Mouse (Mus musculus) splenic B cell, adult 2 months (primary cell): ENCODE results near the gene Tmem132d.
"Not testable (repeated sequence)": the region's sequence is repeated elsewhere in the genome, so short reads cannot be mapped to it uniquely, and the experiment has no call there.

Experiments
- DNase-seq: peaks from one replicate; pipeline ENCODE4 v3.0.0-alpha.2; 2011; ENCODE audit warnings: low read depth, low spot score
- H3K27me3 ChIP-seq: 2 replicates; pipeline ENCODE4 v1.6.1; 2012; ENCODE audit warnings: mild to moderate bottlenecking, low read length, moderate library complexity, mixed read lengths; ENCODE audit not compliant: control insufficient read depth, poor library complexity, insufficient read depth, severe bottlenecking
- H3K36me3 ChIP-seq: 2 replicates; pipeline ENCODE4 v1.6.1; 2012; ENCODE audit warnings: mild to moderate bottlenecking, low read length, moderate library complexity, mixed read lengths; ENCODE audit not compliant: control insufficient read depth, poor library complexity, insufficient read depth, severe bottlenecking

Tmem132d gene

DNA sequence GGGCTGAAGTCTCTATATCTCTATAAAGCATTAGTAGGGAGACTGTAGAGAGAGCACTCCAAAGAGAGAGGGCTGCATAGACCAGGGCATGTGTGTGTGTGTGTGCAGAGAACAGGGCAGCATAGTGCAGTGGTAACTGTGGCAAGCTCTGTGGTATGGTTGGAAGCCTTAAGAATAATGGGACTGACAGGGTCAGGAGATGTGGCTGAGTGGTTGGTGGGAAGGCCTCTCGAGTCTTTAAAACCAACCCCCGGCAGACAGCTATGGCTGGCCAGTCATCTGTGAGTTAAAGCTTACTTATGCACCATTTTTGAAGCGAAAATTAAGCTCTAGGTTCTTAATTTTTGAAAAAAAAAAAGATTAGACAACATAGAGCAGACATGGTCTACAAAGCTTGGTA is 439.4 kb downstream of the Tmem132d start:
- no peak for DNase-seq
- Histone ChIP-seq H3K27me3 (no peaks in the 10 kb centered on the region), H3K36me3 (no peaks in the 10 kb centered on the region)

DNA sequence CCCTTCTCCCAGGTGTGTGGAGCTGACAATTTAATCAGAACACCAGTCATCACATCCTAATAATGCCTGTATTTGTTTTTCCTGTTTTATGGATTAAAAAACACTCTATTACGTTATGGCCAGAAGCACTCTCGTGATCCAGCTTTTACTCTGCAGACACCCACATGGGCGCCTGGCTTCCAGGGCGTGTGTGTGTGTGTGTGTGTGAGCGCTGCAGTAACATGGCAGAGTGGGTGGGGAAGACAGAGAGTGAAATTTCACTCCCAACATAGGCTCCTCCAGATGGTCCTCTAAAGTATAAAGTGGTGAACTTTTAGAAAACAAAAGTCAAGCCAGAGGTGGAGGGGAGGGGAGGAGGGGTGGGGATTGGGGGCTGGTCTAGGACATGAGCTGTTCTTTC is 442.1 kb downstream of the Tmem132d start:
- no peak for DNase-seq
- Histone ChIP-seq H3K36me3 (no peaks in the 10 kb centered on the region), H3K27me3 (no peaks in the 10 kb centered on the region)

DNA sequence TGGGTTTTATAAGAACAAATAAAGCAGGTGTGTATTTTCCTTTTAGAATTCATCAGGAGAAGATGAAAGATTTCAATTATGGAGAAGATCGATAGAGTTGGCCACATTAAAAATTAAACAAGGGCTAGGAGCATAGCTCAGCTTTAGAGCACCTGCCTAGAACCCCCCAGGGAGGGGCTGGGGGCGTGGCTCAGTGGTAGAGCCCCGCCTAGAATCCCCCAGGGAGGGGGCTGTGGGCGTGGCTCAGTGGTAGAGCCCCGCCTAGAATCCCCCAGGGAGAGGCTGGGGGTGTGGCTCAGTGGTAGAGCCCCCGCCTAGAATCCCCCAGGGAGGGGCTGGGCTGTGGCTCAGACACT is 452.9 kb downstream of the Tmem132d start:
- DNase-seq, H3K36me3 ChIP-seq, H3K27me3 ChIP-seq: not testable (repeated sequence)

DNA sequence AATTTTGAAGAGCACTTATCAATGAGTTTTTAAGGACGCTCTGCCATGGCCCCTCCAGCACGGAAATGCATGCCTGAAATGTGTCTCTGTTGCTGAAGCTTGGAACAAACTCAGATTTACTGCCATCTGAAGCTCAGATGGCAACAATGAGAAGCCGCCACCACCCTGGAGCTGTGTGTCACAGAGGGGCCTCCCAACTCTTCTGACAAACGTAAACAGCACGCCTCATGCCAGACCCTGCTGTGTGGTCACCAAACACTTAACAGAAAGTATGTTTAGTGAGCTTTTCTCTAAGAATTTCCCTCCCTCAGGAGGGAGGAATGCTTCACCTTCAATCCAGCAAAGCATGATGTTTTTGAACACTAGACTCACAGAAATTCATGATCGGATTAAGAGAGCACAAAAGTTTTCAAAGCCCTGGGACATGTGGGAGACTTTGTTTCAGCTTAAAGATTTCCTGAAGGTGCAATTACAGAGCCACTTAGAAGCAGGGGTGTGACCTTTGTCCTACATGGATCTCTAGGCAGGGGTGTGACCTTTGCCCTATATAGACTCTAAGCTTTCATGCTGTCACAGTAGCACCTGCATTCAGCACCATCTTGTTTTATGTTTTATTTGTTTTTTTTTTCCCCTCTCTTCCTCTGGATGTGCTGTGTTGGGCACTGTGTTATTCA is 453.4 kb downstream of the Tmem132d start:
- H3K27me3 ChIP-seq = no peaks in the 10 kb centered on the region
- no peaks in the 10 kb centered on the region for H3K36me3 ChIP-seq
- DNase-seq = no peak

DNA sequence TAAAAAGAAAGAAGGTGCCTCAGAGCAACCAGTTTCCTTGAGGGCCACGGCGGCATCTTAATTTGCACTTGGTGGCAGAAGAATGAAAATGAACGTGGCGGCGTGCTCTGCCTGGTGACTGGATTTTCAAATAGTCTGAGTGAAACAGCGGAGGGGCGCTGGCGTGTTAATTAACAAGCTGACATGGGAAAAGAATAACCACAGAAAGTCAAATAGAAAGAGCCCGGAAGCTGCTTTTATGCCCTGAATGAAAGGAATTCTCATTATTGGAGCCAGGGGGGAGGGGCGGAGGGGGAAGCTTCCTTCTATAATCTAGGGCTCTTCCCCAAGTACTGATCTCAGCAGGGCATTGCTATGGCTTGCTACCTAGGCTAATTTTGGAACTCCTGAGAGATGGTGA is 456.2 kb downstream of the Tmem132d start:
- no peaks in the 10 kb centered on the region for H3K36me3 ChIP-seq
- no peaks in the 10 kb centered on the region for H3K27me3 ChIP-seq
- DNase-seq = no peak

DNA sequence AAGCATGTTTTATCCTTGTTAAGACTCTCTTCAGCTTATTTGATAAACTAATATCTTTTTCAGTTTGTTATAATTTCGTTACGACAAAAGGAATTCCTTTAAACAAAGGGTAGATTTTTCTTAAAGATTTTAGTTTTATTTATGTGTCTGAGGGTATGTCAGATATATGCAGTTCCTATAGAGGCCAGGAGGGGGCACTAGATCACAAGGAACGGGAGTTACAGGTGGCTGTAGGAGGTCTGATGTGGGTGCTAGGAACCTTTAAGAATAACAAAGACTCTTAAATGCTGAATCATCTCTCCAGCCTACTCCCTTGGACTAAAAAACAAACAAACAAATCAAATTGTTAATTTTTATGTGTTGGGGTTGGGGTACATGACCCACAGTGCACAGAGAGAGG is 467.2 kb downstream of the Tmem132d start:
- no peaks in the 10 kb centered on the region for H3K27me3 ChIP-seq

DNA sequence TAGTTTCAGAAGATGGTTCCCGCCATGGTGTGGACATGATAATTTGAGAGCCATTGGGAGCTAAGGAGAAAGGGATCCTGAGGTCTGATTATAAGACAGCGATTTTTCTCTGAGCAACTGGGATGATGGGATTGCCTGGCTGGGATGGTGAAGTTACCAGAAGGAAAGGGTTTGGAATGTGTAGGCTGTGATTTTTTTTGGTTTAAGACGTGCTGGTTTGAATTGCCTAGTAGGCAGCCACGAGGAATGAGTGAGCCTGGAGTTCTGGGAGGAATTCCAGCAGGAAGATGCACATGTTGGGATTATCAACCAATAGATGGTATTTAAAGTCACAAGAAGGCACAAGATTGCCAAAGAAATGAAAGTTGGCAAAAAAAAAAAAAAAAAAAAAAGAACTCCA is 470.2 kb downstream of the Tmem132d start:
- H3K27me3 ChIP-seq = no peaks in the 10 kb centered on the region
- no peak for DNase-seq
- H3K36me3 ChIP-seq = no peaks in the 10 kb centered on the region

More for the DNA sequence above, 467.2 kb downstream of the Tmem132d start:
- H3K36me3 ChIP-seq = no peaks in the 10 kb centered on the region
- DNase-seq = no peak

DNA sequence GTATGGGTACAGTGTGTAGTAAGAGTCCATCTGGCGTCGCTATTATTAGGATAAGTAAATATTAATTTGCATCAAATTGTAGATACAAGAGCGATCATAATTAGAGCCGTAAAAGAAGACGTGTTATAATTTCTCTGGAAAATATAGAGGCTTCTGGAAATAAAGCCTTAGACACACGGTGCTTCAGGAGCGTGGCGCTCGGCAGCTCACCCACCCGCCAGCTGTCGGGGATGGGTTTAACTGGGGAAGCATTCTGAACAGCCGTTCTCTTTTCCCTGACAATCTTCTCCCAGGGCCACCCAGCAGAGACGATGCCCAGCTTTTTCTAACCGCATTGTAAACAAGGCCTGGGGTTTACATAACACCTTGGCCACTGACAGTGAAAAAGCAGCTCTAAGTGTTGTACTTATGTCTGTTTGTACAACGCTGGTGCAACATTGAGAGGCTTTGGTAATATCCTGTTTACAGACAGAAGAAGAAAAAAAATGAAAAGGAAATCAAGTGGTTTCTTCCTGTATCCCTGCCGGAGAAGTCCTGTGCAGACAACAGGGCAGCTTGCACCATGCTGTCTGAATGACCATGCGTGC is 476.3 kb downstream of the Tmem132d start:
- DNase-seq = no peak
- no peaks in the 10 kb centered on the region for H3K36me3 ChIP-seq
- no peaks in the 10 kb centered on the region for H3K27me3 ChIP-seq

DNA sequence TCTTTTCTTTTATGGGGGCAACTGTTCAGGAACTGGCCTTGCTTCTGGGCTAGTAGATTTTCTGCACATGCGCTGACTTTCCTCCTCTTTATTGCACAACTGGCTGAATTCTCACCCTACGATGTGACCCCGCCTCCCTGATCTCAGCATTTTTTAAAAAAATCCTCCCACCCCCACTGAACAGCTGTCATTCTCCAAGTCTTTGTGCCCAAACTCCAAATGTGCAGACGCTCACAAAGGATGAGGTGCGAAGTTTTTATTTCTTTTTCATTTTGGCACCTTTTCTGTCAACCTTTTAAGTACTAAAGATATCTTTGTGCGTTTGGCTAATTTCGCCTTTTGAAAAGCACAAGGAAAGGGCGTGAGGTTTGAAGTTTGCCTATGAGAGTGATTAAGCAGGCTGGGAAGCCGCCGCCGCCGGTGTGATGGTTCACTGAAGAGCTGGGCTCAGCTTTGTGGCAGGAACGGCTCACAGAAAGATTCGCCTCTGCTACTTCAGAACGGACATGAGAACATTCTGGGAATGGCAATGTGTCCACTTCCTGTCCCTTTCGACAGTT is 478.6 kb downstream of the Tmem132d start:
- H3K36me3 ChIP-seq = no peaks in the 10 kb centered on the region
- H3K27me3 ChIP-seq = no peaks in the 10 kb centered on the region
- no peak for DNase-seq

DNA sequence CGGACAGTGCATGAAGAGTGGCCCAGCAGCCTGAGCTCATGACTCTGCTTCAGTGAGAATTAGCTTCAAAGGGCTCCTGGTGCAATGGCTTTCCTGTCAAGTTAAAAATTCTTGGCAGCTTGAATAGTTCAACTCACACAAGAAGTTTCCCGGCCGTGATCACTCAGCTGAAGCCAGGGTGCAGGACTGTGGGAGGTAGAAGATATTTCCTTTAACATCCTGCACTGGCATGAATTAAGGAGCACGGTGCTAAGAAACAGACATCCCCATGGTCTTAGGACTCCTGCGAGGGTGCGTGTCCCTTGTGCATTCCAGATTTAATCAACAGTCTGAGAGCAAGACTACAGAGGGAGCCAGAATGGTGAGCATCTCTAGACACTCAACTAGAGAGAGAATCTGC is 480.1 kb downstream of the Tmem132d start:
- no peak for DNase-seq
- Histone ChIP-seq H3K36me3 (no peaks in the 10 kb centered on the region), H3K27me3 (no peaks in the 10 kb centered on the region)

DNA sequence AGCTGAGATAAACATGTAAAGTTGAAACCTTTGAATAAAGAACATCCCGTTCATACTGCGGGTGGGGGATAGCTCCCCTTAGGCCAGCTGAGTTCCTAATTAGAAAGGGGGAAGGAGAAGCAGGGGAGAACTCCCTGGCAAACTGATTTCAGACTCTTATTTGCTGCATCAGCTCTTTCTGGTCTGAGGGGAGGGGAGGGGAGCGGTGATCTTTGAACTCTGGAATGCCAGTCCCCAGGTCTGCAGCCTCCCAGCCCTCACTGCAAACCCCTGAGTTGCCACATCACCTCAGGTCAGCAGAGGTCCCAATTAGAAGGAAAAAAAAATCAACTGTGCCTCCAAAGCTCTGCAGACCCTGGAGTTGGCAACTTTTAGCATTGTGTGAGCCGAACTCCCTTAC is 482.3 kb downstream of the Tmem132d start:
- DNase-seq = no peak
- Histone ChIP-seq H3K27me3 (no peaks in the 10 kb centered on the region), H3K36me3 (no peaks in the 10 kb centered on the region)

DNA sequence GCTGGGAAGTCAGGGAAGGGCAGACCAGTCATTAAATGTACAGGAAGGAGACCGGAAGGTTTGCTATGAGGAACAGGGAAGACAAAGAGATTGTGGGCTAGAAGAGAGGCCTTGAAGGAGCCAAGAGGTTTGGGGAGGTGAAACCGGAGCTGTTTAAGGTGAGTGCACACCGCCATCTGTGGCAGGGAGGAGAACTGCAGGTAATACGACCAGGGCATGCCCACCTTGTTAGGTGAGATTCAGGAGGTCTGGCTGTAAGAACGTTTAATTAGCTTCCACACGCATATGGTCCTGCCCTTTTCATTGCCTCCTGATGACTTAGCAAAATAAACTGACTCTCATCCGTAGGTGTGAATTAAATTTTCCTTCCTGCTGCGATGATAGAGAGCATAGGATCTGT is 485.6 kb downstream of the Tmem132d start:
- Histone ChIP-seq H3K36me3 (no peaks in the 10 kb centered on the region), H3K27me3 (no peaks in the 10 kb centered on the region)
- DNase-seq = no peak

DNA sequence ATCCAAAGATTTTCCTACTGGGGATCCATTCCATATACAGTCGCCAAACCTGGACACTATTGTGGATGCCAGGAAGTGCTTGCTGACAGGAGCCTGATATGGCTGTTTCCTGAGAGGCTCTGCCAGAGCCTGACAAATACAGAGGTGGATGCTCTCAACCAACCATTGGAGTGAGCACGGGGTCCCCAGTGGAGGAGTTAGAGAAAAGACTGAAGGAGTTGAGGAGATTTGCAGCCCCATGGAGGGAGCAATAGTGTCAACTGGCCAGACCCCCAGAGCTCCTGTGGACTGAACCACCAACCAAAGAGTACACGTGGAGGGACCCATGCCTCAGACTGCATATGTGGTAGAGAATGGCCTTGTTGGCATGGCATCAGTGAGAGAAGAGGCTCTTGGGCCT is 490.7 kb downstream of the Tmem132d start:
- H3K27me3 ChIP-seq, H3K36me3 ChIP-seq, DNase-seq: not testable (repeated sequence)

DNA sequence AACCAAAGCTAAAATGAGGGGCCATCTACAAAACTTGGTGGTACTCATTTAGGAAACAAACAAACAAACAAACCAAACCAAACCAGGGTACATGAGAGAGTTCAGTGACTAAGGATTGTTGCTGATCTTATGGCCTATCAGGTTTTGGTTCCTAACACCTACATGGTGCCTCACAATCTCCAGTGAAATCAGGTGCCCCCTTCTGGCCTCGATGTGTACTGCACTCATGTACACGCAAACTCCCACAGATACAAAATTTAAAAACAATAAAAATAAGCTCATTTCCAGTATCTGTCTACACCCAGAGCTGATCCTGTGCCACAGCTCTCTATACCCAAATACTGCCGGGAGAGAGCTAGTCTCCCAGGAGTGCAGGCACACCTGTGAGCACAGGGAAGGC is 495.0 kb downstream of the Tmem132d start:
- Histone ChIP-seq H3K27me3 (no peaks in the 10 kb centered on the region), H3K36me3 (no peaks in the 10 kb centered on the region)
- DNase-seq = no peak

DNA sequence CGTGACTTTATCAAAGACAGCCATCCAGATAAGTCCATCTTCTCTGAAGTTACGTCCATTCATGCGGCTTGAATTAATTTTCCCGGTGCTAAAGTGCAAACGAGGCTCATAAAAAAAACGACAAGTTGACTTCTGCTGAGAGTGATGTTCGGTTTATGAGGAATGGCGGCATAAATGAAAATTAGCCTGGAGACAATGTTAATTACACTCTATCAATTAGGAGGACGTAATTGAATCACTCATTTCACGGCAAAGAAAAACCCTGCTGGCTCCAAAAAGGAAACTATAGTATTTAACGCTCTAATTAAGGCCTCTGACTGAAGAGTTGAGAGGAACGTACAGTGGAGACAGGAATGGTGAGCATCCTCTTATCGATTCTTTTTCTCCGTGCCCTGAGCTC is 503.2 kb downstream of the Tmem132d start:
- Histone ChIP-seq H3K36me3 (no peaks in the 10 kb centered on the region), H3K27me3 (no peaks in the 10 kb centered on the region)
- DNase-seq = no peak

DNA sequence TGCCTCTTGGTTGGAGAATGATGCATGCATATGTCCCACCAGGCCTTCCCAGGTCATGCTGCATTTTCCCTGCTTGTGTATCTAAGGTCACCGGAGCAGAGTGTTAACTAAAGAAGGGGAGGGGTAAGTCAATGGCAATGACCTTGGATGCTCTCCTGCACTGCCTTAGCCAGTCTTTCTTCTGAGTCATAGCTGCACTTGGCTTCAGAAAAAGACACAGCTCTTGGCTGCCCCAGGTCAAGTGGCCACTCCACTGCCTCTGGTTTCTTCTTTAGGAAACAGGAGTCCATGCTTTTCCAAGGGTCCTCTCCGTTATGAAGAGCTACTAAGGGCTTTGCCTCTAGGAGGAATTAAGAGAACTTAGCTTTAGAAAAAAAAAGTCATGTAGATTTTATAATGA is 506.2 kb downstream of the Tmem132d start:
- Histone ChIP-seq H3K27me3 (no peaks in the 10 kb centered on the region; the same call in 1 of the 2 replicates), H3K36me3 (no peaks in the 10 kb centered on the region)
- no peak for DNase-seq
